Mouse (Mus musculus): ENCODE results near the gene 9430097D07Rik.

- TF ChIP-seq CTCF (IDR thresholded peaks at IDR 0.05; ENCODE audit: low read depth): no peak
- TF ChIP-seq EP300 (IDR thresholded peaks at IDR 0.05; ENCODE audit: low read depth): no peak
These were observed 33.4 kb upstream of the 9430097D07Rik start for GRCm38 (mm10) chr2:32608778-32609435.

Measured in liver, postnatal 0 days (tissue).